Mouse (Mus musculus) heart, embryonic 14.5 days (tissue): ENCODE data around the gene Tpcn2. TPM values are rescaled to one million over a fixed set of nuclear protein-coding genes. Genes with fewer than 3 reads are reported as not detected.

Experiments
- ATAC-seq: fragments of 200-750 bp; cut with Nextera tagmentation; 2 replicates; pipeline ENCODE4 v1.8.0; 2017; ENCODE audit warnings: low read depth, moderate TSS enrichment; ENCODE audit not compliant: insufficient number of reproducible peaks, insufficient read depth, low FRiP score
- H3K27ac ChIP-seq, 2 experiments: fragments of 200-500 bp in 1 of 2; fragments of 300-500 bp in 1 of 2; sonication (generic) in 1 of 2; replicated peaks in 1 of 2; 2 replicates each; pipeline ENCODE4 v1.5.1; 2012 to 2014; ENCODE audit warnings: low read depth in 2 of 2, low read length in 2 of 2, control low read depth in 1 of 2, mild to moderate bottlenecking in 1 of 2, mixed read lengths in 1 of 2; ENCODE audit not compliant: control insufficient read depth in 1 of 2, insufficient read depth in 1 of 2
- H3K27me3 ChIP-seq: fragments of 300-500 bp; sonication (generic); 2 replicates; pipeline ENCODE4 v1.6.1; 2014; ENCODE audit warnings: mild to moderate bottlenecking, low read length, control low read depth; ENCODE audit not compliant: control insufficient read depth, insufficient read depth
- H3K36me3 ChIP-seq: fragments of 300-500 bp; sonication (generic); 2 replicates; pipeline ENCODE4 v1.6.1; 2014; ENCODE audit warnings: mild to moderate bottlenecking, control low read depth, low read length, mixed read lengths; ENCODE audit not compliant: control insufficient read depth, insufficient read depth
- H3K4me1 ChIP-seq, 2 experiments: fragments of 200-500 bp in 1 of 2; fragments of 300-500 bp in 1 of 2; sonication (generic) in 1 of 2; 2 replicates each; pipeline ENCODE4 v1.6.1; 2012 to 2014; ENCODE audit warnings: low read length in 2 of 2, control low read depth in 1 of 2, mixed read lengths in 1 of 2; ENCODE audit not compliant: control insufficient read depth in 2 of 2, insufficient read depth in 2 of 2
- H3K4me2 ChIP-seq: fragments of 300-500 bp; sonication (generic); 2 replicates; pipeline ENCODE4 v1.6.1; 2014; ENCODE audit warnings: mild to moderate bottlenecking, low read length
- H3K4me3 ChIP-seq, 2 experiments: fragments of 200-500 bp in 1 of 2; fragments of 300-500 bp in 1 of 2; sonication (generic) in 1 of 2; 2 replicates each; pipeline ENCODE4 v1.5.1; 2012 to 2014; ENCODE audit warnings: low read length in 2 of 2, mild to moderate bottlenecking in 2 of 2, control low read depth in 1 of 2, low read depth in 1 of 2, moderate library complexity in 1 of 2; ENCODE audit not compliant: control insufficient read depth in 1 of 2, insufficient read depth in 1 of 2
- H3K9ac ChIP-seq: fragments of 300-500 bp; sonication (generic); 2 replicates; pipeline ENCODE4 v1.6.1; 2014; ENCODE audit warnings: mild to moderate bottlenecking, low read length
- H3K9me3 ChIP-seq: fragments of 300-500 bp; sonication (generic); 2 replicates; pipeline ENCODE4 v1.6.1; 2016; ENCODE audit warnings: low read length, control low read depth; ENCODE audit not compliant: control insufficient read depth
- WGBS: fragments of 180-500 bp; shearing (Covaris S2); extraction: QIAGEN DNeasy Blood & Tissue Kit; methylation state at CpG from one replicate; pipeline ENCODE4 v1.1.7; 2014; 5-methylcytosine and 5-hydroxymethylcytosine counted together
- polyA plus RNA-seq: library from polyadenylated mRNA; unstranded; fragments of >200 nt; fragmentation: Nextera tagmentation; extraction: Ambion mirVana; gene quantifications from 2 replicates; pipeline ENCODE4 v1.2.1, GENCODE M21; 2014

The Tpcn2 gene
- polyA plus RNA-seq, 1 experiment from 2014 or later = 2.4 TPM

DNA sequence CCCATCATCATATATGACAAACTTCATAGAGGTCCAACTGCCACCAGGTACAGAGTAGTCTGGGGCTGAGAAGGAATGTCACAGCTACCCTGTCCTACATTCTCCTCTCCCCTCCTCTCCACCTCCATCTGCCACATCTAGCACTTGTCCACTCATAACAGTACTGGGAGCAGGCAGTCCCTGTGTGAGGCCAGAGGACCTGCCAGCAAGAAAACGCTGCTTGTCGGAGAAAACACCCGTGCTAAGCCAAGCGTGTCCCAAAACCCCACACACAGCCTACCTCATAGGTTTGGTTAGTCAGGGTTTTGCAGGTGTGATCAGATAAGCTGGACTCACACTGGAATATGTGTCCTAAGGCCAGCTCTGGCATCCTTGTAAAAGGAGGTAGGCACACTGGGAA is 42.9 kb downstream of the Tpcn2 start:
- WGBS = 83% methylated on average over 4 of the region's 4 CpGs

DNA sequence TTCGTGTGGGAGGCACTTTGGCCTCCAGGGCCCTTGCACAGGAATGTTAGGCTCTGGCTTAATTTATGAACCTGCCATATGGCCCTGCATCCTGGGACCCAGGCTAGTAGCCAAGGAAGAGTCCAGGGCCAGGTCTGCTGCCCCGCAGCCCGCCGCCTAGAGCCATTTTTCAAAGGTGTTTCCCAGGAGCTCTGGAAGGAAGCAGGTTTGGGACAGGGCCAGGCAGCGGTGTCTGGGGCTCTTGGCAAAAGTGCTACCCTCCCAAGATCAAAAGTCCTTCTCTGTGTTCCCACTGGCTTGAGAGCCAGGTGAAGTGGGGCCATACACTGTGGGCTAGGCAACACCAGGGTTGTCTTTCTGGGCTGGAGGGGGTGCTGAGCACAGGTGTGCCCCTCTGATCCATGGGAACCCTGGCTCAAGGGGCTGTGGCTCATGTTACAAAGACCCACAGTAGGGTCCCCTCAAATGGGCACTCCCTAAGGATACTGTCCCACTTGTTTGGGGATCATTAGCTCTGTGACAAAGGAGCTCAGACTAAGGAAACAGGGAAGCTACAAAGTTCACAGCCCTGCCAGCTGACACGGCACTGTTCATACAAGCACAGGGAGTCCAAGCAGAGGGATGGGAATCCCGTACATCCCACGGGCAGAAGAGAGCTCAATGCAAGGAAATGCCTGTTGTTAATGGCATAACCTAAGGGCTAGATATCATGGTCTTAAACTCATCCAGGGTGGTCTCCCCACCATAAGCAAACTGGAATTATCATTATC is 43.9 kb downstream of the Tpcn2 start:
- H3K4me2 ChIP-seq = no peak overlapping the region
- 74% methylated on average over 8 of the region's 8 CpGs for WGBS
- no peaks in the 10 kb centered on the region for H3K4me1 ChIP-seq
- H3K4me3 ChIP-seq = no peak overlapping the region
- no peak for ATAC-seq
- no peak overlapping the region for H3K9ac ChIP-seq
- no peak overlapping the region for H3K27ac ChIP-seq
- 0 out of 2 replicates have a peak, but pooled peaks cover 3% of the 10 kb centered on the region for H3K9me3 ChIP-seq
- no peaks in the 10 kb centered on the region for H3K36me3 ChIP-seq
- no peaks in the 10 kb centered on the region for H3K27me3 ChIP-seq

More for the DNA sequence above, 42.9 kb downstream of the Tpcn2 start:
- Histone ChIP-seq H3K4me2 (no peak overlapping the region), H3K27ac (no peak overlapping the region), H3K9me3 (0 out of 2 replicates have a peak, but pooled peaks cover 3% of the 10 kb centered on the region), H3K36me3 (no peaks in the 10 kb centered on the region), H3K4me3 (no peak overlapping the region), H3K27me3 (no peaks in the 10 kb centered on the region), H3K4me1 (no peaks in the 10 kb centered on the region), H3K9ac (no peak overlapping the region)
- no peak for ATAC-seq

DNA sequence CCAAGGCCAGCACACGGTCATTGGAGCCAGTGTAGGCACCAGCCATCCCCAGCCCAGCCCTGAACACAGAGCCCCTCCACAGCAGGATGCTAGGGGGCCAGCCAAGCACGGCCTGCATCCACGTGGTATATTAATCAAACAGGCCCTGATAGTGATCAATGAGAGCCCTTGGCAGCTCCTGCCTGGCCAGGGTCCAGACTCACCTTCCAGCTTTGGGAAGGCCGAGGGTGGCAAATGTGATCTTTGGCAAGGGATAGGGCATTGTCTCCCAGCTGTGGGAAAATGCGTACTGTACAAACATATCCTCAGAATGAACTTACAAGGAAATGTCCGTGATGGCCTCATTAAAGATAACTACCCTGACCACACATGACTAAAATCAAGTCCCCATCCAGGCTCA is 44.7 kb downstream of the Tpcn2 start:
- H3K9ac ChIP-seq = no peak overlapping the region
- H3K27me3 ChIP-seq = no peaks in the 10 kb centered on the region
- no peak for ATAC-seq
- H3K4me3 ChIP-seq = no peak overlapping the region
- H3K4me1 ChIP-seq = no peaks in the 10 kb centered on the region
- 61% methylated on average over 6 of the region's 6 CpGs for WGBS
- no peak overlapping the region for H3K27ac ChIP-seq
- no peaks in the 10 kb centered on the region for H3K36me3 ChIP-seq
- H3K9me3 ChIP-seq = 0 out of 2 replicates have a peak, but pooled peaks cover 3% of the 10 kb centered on the region
- no peak overlapping the region for H3K4me2 ChIP-seq

DNA sequence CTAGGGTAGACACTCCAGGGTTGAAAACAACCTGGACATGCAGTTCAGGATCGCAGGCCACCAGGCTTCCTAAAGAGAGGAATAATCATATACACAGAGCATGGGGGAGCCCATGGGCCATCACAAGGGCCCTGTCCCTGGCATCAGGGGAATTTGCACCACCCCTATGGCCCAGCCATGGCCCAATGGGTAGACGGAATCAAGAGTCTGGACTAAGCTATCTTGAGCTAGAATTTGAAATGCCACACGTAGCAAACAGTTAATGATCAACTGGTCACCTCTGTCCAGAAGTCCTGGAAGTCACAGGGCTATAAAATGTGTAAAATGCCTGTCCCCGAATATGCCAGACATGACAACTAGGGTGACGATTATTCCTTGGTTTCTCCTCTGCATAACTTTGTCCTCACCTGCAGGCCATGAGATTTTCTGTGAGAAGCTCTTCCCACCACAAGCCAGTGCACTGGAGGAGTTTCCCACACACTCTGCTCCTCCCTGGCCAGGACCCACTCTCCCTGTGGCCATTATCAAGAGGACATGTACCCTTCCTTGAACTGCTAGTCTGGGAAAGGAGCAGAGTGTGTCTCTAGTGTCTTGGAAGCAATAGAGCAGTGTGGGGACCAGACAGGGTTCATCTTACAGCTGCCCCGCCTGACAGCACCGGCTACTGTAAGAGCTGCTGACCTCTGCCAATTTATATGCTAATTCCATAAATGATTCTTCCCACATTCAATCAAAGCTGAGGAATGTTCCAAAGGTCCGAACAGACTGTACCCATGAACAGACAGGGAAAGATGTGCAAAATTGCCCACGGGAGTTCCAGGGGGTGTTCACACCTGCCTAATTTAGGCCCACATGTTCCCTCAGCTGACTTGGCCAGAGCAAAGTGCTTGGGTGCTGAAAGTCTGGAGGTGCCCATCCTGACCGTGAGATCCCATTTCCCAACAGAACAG is 48.7 kb downstream of the Tpcn2 start:
- no peaks in the 10 kb centered on the region for H3K36me3 ChIP-seq
- no peak overlapping the region for H3K9ac ChIP-seq
- no peak overlapping the region for H3K4me2 ChIP-seq
- no peaks in the 10 kb centered on the region for H3K27me3 ChIP-seq
- H3K4me3 ChIP-seq = no peak overlapping the region
- H3K27ac ChIP-seq = no peak overlapping the region
- H3K9me3 ChIP-seq = no peaks in the 10 kb centered on the region
- 75% methylated on average over 10 of the region's 10 CpGs for WGBS
- peaks cover 0 to 5% of the 10 kb centered on the region in 2 experiments; a peak in 1 of 4 replicates for H3K4me1 ChIP-seq
- no peak for ATAC-seq

DNA sequence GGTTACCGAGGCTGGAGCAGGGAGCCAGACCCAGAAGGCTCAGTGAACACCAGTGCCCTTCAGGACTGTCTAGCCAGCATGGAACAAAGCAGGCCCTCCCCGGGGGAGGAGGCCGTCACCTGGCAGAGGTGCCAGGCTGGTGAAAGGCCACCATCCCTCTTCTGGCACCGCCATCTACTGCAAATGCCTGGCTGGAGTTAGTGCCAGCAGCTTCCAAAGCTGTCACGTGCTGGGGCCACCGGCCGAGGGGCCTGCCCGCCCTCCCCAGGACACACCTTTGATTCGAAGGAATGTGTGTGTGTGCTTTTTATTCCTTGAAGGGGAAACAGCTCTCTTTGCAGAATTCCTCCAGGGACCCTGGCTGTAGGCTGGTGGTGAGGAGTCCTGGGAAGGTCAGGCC is 52.2 kb downstream of the Tpcn2 start:
- Histone ChIP-seq H3K27me3 (no peaks in the 10 kb centered on the region), H3K4me2 (no peak overlapping the region), H3K4me1 (peaks cover 0 to 5% of the 10 kb centered on the region in 2 experiments; a peak in 1 of 4 replicates), H3K36me3 (no peaks in the 10 kb centered on the region), H3K27ac (no peak overlapping the region), H3K9me3 (no peaks in the 10 kb centered on the region), H3K9ac (no peak overlapping the region), H3K4me3 (no peak overlapping the region)
- WGBS = 70% methylated on average over 9 of the region's 9 CpGs
- ATAC-seq = no peak

DNA sequence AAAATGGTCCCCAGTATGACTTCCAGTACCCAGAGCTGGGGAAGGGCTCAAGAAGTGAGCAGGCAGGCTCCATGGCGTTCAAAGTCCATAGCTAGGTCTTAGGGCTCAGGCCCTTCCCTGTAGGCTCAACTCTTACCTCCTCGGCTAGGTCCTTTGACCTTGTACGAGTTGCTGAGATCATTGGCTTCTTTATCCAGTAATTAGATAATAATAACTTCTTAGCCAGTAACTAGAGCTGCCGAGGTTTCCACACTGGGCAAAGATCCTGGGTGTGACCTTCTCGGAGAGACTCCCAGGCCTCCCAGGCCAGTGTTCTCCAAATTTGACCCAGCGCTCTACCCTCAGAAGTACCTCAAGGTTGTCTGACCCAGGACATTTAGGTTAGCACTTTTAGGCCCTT is 57.2 kb downstream of the Tpcn2 start:
- 85% methylated on average over 6 of the region's 6 CpGs for WGBS
- Histone ChIP-seq H3K36me3 (no peaks in the 10 kb centered on the region), H3K27ac (no peak overlapping the region)

DNA sequence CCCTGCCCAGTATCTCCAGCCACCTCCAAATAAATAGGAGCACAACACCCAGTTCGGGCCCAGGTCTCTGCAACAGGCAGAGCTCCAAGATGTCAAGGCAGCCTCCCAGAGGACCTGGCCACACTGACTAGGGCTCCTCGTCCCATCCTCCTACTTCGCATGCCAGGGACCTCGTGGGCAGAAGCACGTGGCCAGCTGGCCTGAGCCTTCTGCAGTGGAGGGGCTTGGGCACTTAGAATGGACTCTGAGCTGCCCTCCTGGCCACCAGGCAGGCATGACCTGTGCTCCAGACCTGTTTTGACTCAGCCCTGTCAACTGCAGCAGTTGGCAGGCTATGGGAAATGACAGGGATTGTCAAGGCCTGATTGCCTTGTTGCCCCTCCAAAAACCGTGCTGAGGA is 58.2 kb downstream of the Tpcn2 start:
- H3K27ac ChIP-seq = no peak overlapping the region
- 69% methylated on average over 6 of the region's 6 CpGs for WGBS
- peaks cover 16% of the 10 kb centered on the region in 2 experiments for H3K4me1 ChIP-seq

More for the DNA sequence above, 57.2 kb downstream of the Tpcn2 start:
- Histone ChIP-seq H3K9me3 (no peaks in the 10 kb centered on the region), H3K27me3 (no peaks in the 10 kb centered on the region), H3K4me3 (no peak overlapping the region), H3K4me2 (no peak overlapping the region), H3K4me1 (peaks cover 11 to 13% of the 10 kb centered on the region in 2 experiments), H3K9ac (no peak overlapping the region)
- no peak for ATAC-seq

More for the DNA sequence above, 58.2 kb downstream of the Tpcn2 start:
- H3K4me3 ChIP-seq = no peak overlapping the region
- no peaks in the 10 kb centered on the region for H3K36me3 ChIP-seq
- no peak overlapping the region for H3K9ac ChIP-seq
- H3K4me2 ChIP-seq = no peak overlapping the region
- ATAC-seq = no peak
- H3K9me3 ChIP-seq = no peaks in the 10 kb centered on the region
- H3K27me3 ChIP-seq = no peaks in the 10 kb centered on the region
